Mouse (Mus musculus) intestine, postnatal 0 days (tissue): Measurements from ENCODE around the gene BC035947. TPM values are rescaled to one million over a fixed set of nuclear protein-coding genes. Genes with fewer than 3 reads are reported as not detected.

Experiments used
- ATAC-seq: fragments of 200-750 bp; cut with Nextera tagmentation; 2 replicates; pipeline ENCODE4 v1.8.0; 2017; ENCODE audit warnings: mild to moderate bottlenecking, moderate TSS enrichment, moderate library complexity
- H3K27ac ChIP-seq: fragments of 300-500 bp; sonication (generic); 2 replicates; pipeline ENCODE4 v1.5.1; 2014; ENCODE audit warnings: mild to moderate bottlenecking, low read depth, low read length, moderate library complexity
- H3K27me3 ChIP-seq: fragments of 300-500 bp; sonication (generic); replicated peaks from 2 replicates; pipeline ENCODE4 v1.6.1; 2014; ENCODE audit warnings: low read length, mixed read lengths; ENCODE audit not compliant: control insufficient read depth, insufficient read depth
- H3K36me3 ChIP-seq: fragments of 300-500 bp; sonication (generic); 2 replicates; pipeline ENCODE4 v1.6.1; 2014; ENCODE audit warnings: mild to moderate bottlenecking, moderate library complexity; ENCODE audit not compliant: control insufficient read depth, insufficient read depth
- H3K4me1 ChIP-seq: fragments of 300-500 bp; sonication (generic); replicated peaks from 2 replicates; pipeline ENCODE4 v1.6.1; 2014; ENCODE audit warnings: antibody characterized with exemption, low read length, mixed read lengths; ENCODE audit not compliant: control insufficient read depth, insufficient read depth
- H3K4me2 ChIP-seq: fragments of 300-500 bp; sonication (generic); replicated peaks from 2 replicates; pipeline ENCODE4 v1.6.1; 2014; ENCODE audit warnings: low read depth, mild to moderate bottlenecking, moderate library complexity
- H3K4me3 ChIP-seq: fragments of 300-500 bp; sonication (generic); 2 replicates; pipeline ENCODE4 v1.5.1; 2014; ENCODE audit warnings: low read depth, low read length
- H3K9ac ChIP-seq: fragments of 300-500 bp; sonication (generic); 2 replicates; pipeline ENCODE4 v1.6.1; 2014; ENCODE audit warnings: mild to moderate bottlenecking, low read depth, low read length
- H3K9me3 ChIP-seq: fragments of 300-500 bp; sonication (generic); 2 replicates; pipeline ENCODE4 v1.6.1; 2016; ENCODE audit warnings: mixed run types; ENCODE audit not compliant: control insufficient read depth
- CTCF ChIP-seq: sonication (generic); IDR thresholded peaks from 2 replicates; pipeline ENCODE4 v1.5.1; 2016; ENCODE audit warnings: low read depth, mild to moderate bottlenecking, control low read depth, antibody characterized with exemption, moderate library complexity
- WGBS: fragments of 180-500 bp; shearing (Covaris S2); extraction: QIAGEN DNeasy Blood & Tissue Kit; methylation state at CpG from one replicate; pipeline ENCODE4 v1.1.7; 2014; 5-methylcytosine and 5-hydroxymethylcytosine counted together
- polyA plus RNA-seq: library from polyadenylated mRNA; unstranded; fragments of >200 nt; fragmentation: Nextera tagmentation; extraction: Ambion mirVana; gene quantifications from 2 replicates; pipeline ENCODE4 v1.2.1, GENCODE M21; 2015

The BC035947 gene
- polyA plus RNA-seq, 1 experiment from 2014 or later: 3.6 TPM

DNA sequence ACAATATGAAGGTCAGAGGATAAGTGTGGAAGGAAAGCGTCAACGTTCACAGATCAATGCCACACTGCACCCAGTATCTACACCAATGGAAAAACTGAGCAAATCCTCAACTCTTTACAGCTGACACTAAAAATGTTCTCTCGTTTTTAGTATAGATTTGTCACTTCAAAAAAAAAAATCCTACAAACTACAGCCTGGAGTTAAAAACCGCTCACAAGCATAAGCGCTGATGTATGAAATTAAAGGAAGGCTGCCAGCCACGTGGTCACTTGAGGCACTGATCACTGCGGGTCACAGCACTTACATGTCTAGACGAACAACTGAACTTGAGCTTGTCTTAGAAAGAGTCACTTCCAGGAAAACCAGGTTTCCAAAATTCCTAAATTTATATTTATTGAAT is 58.1 kb downstream of the BC035947 start:
- WGBS: 95% methylated on average over 8 of the region's 8 CpGs
- no peaks in the 10 kb centered on the region for H3K4me1 ChIP-seq
- H3K36me3 ChIP-seq: peaks cover 55% of the 10 kb centered on the region

DNA sequence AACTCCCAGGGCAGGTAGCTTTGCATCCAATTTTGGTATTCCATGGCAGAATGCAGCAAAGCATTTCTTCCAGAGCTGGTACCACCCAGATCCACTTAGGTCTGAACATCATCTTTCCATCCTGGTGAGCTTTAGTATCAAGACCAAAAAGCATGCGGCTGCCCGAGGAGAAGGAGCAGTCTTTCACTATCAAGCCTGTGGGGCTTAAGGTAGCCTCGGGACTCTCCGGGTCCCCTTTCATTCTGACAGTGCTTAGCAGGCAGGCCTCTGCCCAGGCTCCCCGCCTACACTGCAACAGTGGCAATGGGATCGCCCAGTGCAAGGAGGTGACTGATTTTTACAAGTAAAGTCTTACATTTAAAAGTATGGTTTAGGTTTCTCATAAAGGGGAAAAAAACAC is 59.4 kb downstream of the BC035947 start:
- ATAC-seq: no peak
- 93% methylated on average over 6 of the region's 6 CpGs for WGBS
- Histone ChIP-seq H3K4me2 (no peak overlapping the region), H3K9ac (no peak overlapping the region), H3K4me1 (no peaks in the 10 kb centered on the region), H3K27me3 (no peaks in the 10 kb centered on the region), H3K27ac (no peak overlapping the region), H3K36me3 (peaks cover 49% of the 10 kb centered on the region), H3K4me3 (no peak overlapping the region), H3K9me3 (no peaks in the 10 kb centered on the region)
- no peak for TF ChIP-seq CTCF

More for the DNA sequence above, 58.1 kb downstream of the BC035947 start:
- ATAC-seq: no peak
- TF ChIP-seq CTCF: no peak
- H3K27ac ChIP-seq: no peak overlapping the region
- no peaks in the 10 kb centered on the region for H3K27me3 ChIP-seq
- no peak overlapping the region for H3K9ac ChIP-seq
- H3K4me2 ChIP-seq: no peak overlapping the region
- H3K9me3 ChIP-seq: no peaks in the 10 kb centered on the region
- H3K4me3 ChIP-seq: no peak overlapping the region

DNA sequence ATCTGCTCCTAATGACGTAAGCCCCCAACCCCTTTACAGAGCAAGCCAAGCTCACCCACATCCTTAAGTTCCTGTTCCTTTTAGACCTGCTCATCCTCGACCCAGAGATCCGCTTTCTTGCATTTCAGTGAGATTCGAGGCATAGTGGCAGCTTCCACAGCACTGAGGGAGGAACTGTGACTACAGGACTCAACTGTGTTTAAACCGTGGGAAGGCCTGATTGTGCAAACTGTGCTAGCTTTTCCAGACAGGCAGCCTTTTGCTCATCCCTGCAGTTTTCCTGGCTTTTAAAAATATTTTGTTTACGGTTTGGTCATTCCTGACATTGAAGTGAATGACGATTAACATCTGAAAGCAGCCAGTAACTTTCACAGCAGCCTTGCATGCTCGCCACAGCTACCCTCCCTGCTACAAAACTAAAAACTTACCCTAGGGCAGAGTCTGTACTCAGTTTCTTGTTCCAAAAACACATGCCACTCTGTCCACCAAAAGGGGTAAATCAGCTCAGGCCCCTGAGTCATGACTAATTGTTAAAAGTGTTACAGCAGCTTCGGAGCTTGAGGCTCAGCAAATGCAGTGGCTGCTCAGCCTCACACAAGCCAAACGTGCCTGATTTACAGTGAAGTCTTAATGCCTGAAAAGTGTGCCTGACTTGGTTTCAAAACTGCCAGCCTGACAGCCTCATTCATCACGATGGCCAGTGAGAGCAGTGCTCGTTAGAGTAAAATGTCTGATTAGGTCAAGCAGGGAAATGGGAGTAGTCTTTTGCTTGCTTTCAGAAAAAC is 60.7 kb downstream of the BC035947 start:
- WGBS: 80% methylated on average over 12 of the region's 12 CpGs
- H3K27me3 ChIP-seq: no peaks in the 10 kb centered on the region
- TF ChIP-seq CTCF: no peak
- H3K9ac ChIP-seq: no peak overlapping the region
- H3K4me1 ChIP-seq: no peaks in the 10 kb centered on the region
- H3K36me3 ChIP-seq: peaks cover 42% of the 10 kb centered on the region
- ATAC-seq: no peak
- no peak overlapping the region for H3K27ac ChIP-seq
- no peak overlapping the region for H3K4me3 ChIP-seq
- H3K4me2 ChIP-seq: no peak overlapping the region
- no peaks in the 10 kb centered on the region for H3K9me3 ChIP-seq

DNA sequence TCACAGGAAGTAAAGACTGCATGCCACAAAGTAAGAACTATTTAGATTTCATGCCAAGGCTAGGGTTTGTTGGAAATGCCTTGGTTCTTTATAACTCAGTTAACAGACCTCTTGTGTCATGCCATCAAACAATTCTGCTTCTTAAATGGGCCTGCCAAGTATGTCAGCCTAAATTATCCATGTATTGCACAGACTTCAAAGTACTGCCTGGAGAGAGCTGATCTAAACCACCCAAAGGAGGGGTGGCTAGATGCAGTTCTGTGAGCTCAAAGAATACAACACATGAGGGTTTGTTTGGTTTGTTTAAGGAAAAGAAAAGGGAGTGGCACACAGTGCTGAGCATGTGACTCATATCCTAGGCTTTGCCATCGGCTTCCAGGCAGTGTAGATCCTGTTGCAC is 63.9 kb downstream of the BC035947 start:
- Histone ChIP-seq H3K4me3 (no peak overlapping the region), H3K9me3 (no peaks in the 10 kb centered on the region), H3K27ac (no peak overlapping the region), H3K9ac (no peak overlapping the region), H3K4me1 (no peaks in the 10 kb centered on the region), H3K4me2 (no peak overlapping the region), H3K27me3 (no peaks in the 10 kb centered on the region), H3K36me3 (peaks cover 36% of the 10 kb centered on the region)
- TF ChIP-seq CTCF: no peak
- ATAC-seq: peak; percentile 47; the same call in 1 of the 2 replicates
- WGBS: 21% methylated on average over 1 of the region's 1 CpGs

Other genes with a start within 250 kb of the BC035947 start
- gene Sgpp2, start 201.8 kb downstream of the BC035947 start, polyA plus RNA-seq: 23.0 and 25.9 TPM in 2 replicates
- gene Farsb, start 23.3 kb downstream of the BC035947 start, polyA plus RNA-seq: 59.2 and 61.5 TPM in 2 replicates
- 0.44 and 0.98 TPM in 2 replicates for gene Mogat1, start 1.2 kb downstream of the BC035947 start, polyA plus RNA-seq
- gene Acsl3, start 145.7 kb upstream of the BC035947 start, polyA plus RNA-seq: 75.2 and 76.0 TPM in 2 replicates
- gene Utp14b, start 145.9 kb upstream of the BC035947 start, polyA plus RNA-seq: 5.1 and 5.5 TPM in 2 replicates